Mouse (Mus musculus) stomach, embryonic 16.5 days (tissue): Measurements from ENCODE around the gene Srbd1. TPM values are rescaled to one million over a fixed set of nuclear protein-coding genes. Genes with fewer than 3 reads are reported as not detected.

ENCODE experiments used
- ATAC-seq: fragments of 200-750 bp; cut with Nextera tagmentation; 2 replicates; pipeline ENCODE4 v1.8.0; 2017; ENCODE audit warnings: moderate number of reproducible peaks, moderate TSS enrichment; ENCODE audit not compliant: insufficient read depth, low FRiP score
- H3K27ac ChIP-seq: fragments of 300-500 bp; sonication (generic); 2 replicates; pipeline ENCODE4 v1.5.1; 2014; ENCODE audit warnings: low read length
- H3K27me3 ChIP-seq: fragments of 300-500 bp; sonication (generic); 2 replicates; pipeline ENCODE4 v1.6.1; 2014; ENCODE audit warnings: low read length, control low read depth, mixed read lengths; ENCODE audit not compliant: control insufficient read depth, insufficient read depth
- H3K36me3 ChIP-seq: fragments of 300-500 bp; sonication (generic); 2 replicates; pipeline ENCODE4 v1.6.1; 2014; ENCODE audit warnings: low read length; ENCODE audit not compliant: control insufficient read depth, insufficient read depth
- H3K4me1 ChIP-seq: fragments of 300-500 bp; sonication (generic); 2 replicates; pipeline ENCODE4 v1.6.1; 2014; ENCODE audit warnings: low read length, control low read depth, mixed read lengths; ENCODE audit not compliant: control insufficient read depth, insufficient read depth
- H3K4me2 ChIP-seq: fragments of 300-500 bp; sonication (generic); 2 replicates; pipeline ENCODE4 v1.6.1; 2014; ENCODE audit warnings: low read depth, low read length, mixed read lengths
- H3K4me3 ChIP-seq: fragments of 300-500 bp; sonication (generic); replicated peaks from 2 replicates; pipeline ENCODE4 v1.5.1; 2014; ENCODE audit warnings: mild to moderate bottlenecking, low read length
- H3K9ac ChIP-seq: fragments of 300-500 bp; sonication (generic); 2 replicates; pipeline ENCODE4 v1.6.1; 2014; ENCODE audit warnings: low read length
- H3K9me3 ChIP-seq: fragments of 300-500 bp; sonication (generic); replicated peaks from 2 replicates; pipeline ENCODE4 v1.6.1; 2016; ENCODE audit warnings: low read length, control low read depth; ENCODE audit not compliant: control insufficient read depth
- WGBS: fragments of 180-500 bp; shearing (Covaris S2); extraction: QIAGEN DNeasy Blood & Tissue Kit; methylation state at CpG from one replicate; pipeline ENCODE4 v1.1.7; 2014; 5-methylcytosine and 5-hydroxymethylcytosine counted together
- polyA plus RNA-seq: library from polyadenylated mRNA; unstranded; fragments of >200 nt; fragmentation: Nextera tagmentation; extraction: Ambion mirVana; gene quantifications from 2 replicates; pipeline ENCODE4 v1.2.1, GENCODE M21; 2015

The Srbd1 gene
- polyA plus RNA-seq, 1 experiment from 2014 or later, result 14.0 TPM

- 54% methylated on average over 12 of the region's 12 CpGs for WGBS
- ATAC-seq, result no peak
- Histone ChIP-seq H3K27me3 (no peaks in the 10 kb centered on the region), H3K27ac (no peak overlapping the region), H3K4me3 (no peak overlapping the region), H3K9ac (no peak overlapping the region), H3K4me1 (no peaks in the 10 kb centered on the region), H3K9me3 (no peaks in the 10 kb centered on the region), H3K4me2 (no peak overlapping the region), H3K36me3 (no peaks in the 10 kb centered on the region)
Measured at GRCm38 (mm10) chr17:85989058-85989769, 155.8 kb downstream of the Srbd1 start.

GRCm38 (mm10) chr17:85987531-85987930 is 157.4 kb downstream of the Srbd1 start:
- H3K27ac ChIP-seq, result no peak overlapping the region
- WGBS, result 72% methylated on average over 4 of the region's 4 CpGs
- ATAC-seq, result no peak

GRCm38 (mm10) chr17:85986624-85987023 is 158.4 kb downstream of the Srbd1 start:
- no peak overlapping the region for H3K4me3 ChIP-seq
- H3K9me3 ChIP-seq, result peaks cover 3% of the 10 kb centered on the region; the same call in 1 of the 2 replicates
- 68% methylated on average over 4 of the region's 4 CpGs for WGBS
- H3K27ac ChIP-seq, result no peak overlapping the region
- no peak overlapping the region for H3K4me2 ChIP-seq
- no peaks in the 10 kb centered on the region for H3K27me3 ChIP-seq
- 0 out of 2 replicates have a peak, but pooled peaks cover 5% of the 10 kb centered on the region for H3K36me3 ChIP-seq
- H3K4me1 ChIP-seq, result no peaks in the 10 kb centered on the region
- ATAC-seq, result no peak
- H3K9ac ChIP-seq, result no peak overlapping the region

More at GRCm38 (mm10) chr17:85987531-85987930, 157.4 kb downstream of the Srbd1 start:
- no peaks in the 10 kb centered on the region for H3K9me3 ChIP-seq
- H3K4me3 ChIP-seq, result no peak overlapping the region
- H3K9ac ChIP-seq, result no peak overlapping the region
- no peaks in the 10 kb centered on the region for H3K4me1 ChIP-seq
- H3K36me3 ChIP-seq, result 0 out of 2 replicates have a peak, but pooled peaks cover 5% of the 10 kb centered on the region
- H3K4me2 ChIP-seq, result no peak overlapping the region
- no peaks in the 10 kb centered on the region for H3K27me3 ChIP-seq

GRCm38 (mm10) chr17:85986181-85986580 is 158.8 kb downstream of the Srbd1 start:
- 73% methylated on average over 2 of the region's 2 CpGs for WGBS
- Histone ChIP-seq H3K9ac (no peak overlapping the region), H3K9me3 (peaks cover 6% of the 10 kb centered on the region; the same call in 1 of the 2 replicates), H3K36me3 (0 out of 2 replicates have a peak, but pooled peaks cover 5% of the 10 kb centered on the region), H3K27me3 (no peaks in the 10 kb centered on the region), H3K4me1 (no peaks in the 10 kb centered on the region), H3K27ac (no peak overlapping the region), H3K4me3 (no peak overlapping the region), H3K4me2 (no peak overlapping the region)
- no peak for ATAC-seq

- H3K27me3 ChIP-seq, result no peaks in the 10 kb centered on the region
- H3K4me3 ChIP-seq, result no peak overlapping the region
- H3K9ac ChIP-seq, result no peak overlapping the region
- 69% methylated on average over 11 of the region's 11 CpGs for WGBS
- ATAC-seq, result no peak
- H3K4me1 ChIP-seq, result no peaks in the 10 kb centered on the region
- H3K9me3 ChIP-seq, result peaks cover 6% of the 10 kb centered on the region; the same call in 1 of the 2 replicates
- no peak overlapping the region for H3K4me2 ChIP-seq
- no peak overlapping the region for H3K27ac ChIP-seq
- 0 out of 2 replicates have a peak, but pooled peaks cover 5% of the 10 kb centered on the region for H3K36me3 ChIP-seq
Measured at GRCm38 (mm10) chr17:85985131-85985530, 159.8 kb downstream of the Srbd1 start.

GRCm38 (mm10) chr17:85982271-85982670 is 162.7 kb downstream of the Srbd1 start:
- Histone ChIP-seq H3K9ac (no peak overlapping the region), H3K9me3 (peaks cover 6% of the 10 kb centered on the region; the same call in 1 of the 2 replicates), H3K4me1 (no peaks in the 10 kb centered on the region), H3K4me2 (no peak overlapping the region), H3K36me3 (0 out of 2 replicates have a peak, but pooled peaks cover 5% of the 10 kb centered on the region), H3K4me3 (no peak overlapping the region), H3K27me3 (no peaks in the 10 kb centered on the region), H3K27ac (no peak overlapping the region)
- WGBS, result 94% methylated on average over 4 of the region's 4 CpGs
- no peak for ATAC-seq

GRCm38 (mm10) chr17:85981869-85982268 is 163.1 kb downstream of the Srbd1 start:
- no peak overlapping the region for H3K27ac ChIP-seq
- no peaks in the 10 kb centered on the region for H3K4me1 ChIP-seq
- 0 out of 2 replicates have a peak, but pooled peaks cover 5% of the 10 kb centered on the region for H3K36me3 ChIP-seq
- WGBS, result 89% methylated on average over 3 of the region's 3 CpGs
- no peaks in the 10 kb centered on the region for H3K27me3 ChIP-seq
- peaks cover 6% of the 10 kb centered on the region; the same call in 1 of the 2 replicates for H3K9me3 ChIP-seq
- no peak for ATAC-seq
- no peak overlapping the region for H3K9ac ChIP-seq
- no peak overlapping the region for H3K4me2 ChIP-seq
- H3K4me3 ChIP-seq, result no peak overlapping the region

- H3K27me3 ChIP-seq, result no peaks in the 10 kb centered on the region
- WGBS, result 44% methylated on average over 8 of the region's 8 CpGs
Measured at GRCm38 (mm10) chr17:85978876-85979275, 166.1 kb downstream of the Srbd1 start.

GRCm38 (mm10) chr17:85975077-85975476 is 169.9 kb downstream of the Srbd1 start:
- no peak for ATAC-seq
- no peak overlapping the region for H3K9ac ChIP-seq
- WGBS, result 40% methylated on average over 5 of the region's 5 CpGs

More at GRCm38 (mm10) chr17:85978876-85979275, 166.1 kb downstream of the Srbd1 start:
- Histone ChIP-seq H3K4me2 (no peak overlapping the region), H3K36me3 (0 out of 2 replicates have a peak, but pooled peaks cover 5% of the 10 kb centered on the region), H3K4me3 (no peak overlapping the region), H3K4me1 (no peaks in the 10 kb centered on the region), H3K9ac (no peak overlapping the region), H3K9me3 (peaks cover 6% of the 10 kb centered on the region; the same call in 1 of the 2 replicates), H3K27ac (no peak overlapping the region)
- ATAC-seq, result no peak

More at GRCm38 (mm10) chr17:85975077-85975476, 169.9 kb downstream of the Srbd1 start:
- no peak overlapping the region for H3K4me3 ChIP-seq
- H3K4me1 ChIP-seq, result no peaks in the 10 kb centered on the region
- no peaks in the 10 kb centered on the region for H3K27me3 ChIP-seq
- no peak overlapping the region for H3K27ac ChIP-seq
- H3K9me3 ChIP-seq, result no peaks in the 10 kb centered on the region
- H3K36me3 ChIP-seq, result no peaks in the 10 kb centered on the region
- H3K4me2 ChIP-seq, result no peak overlapping the region
